22 mouse cellular contexts compared by ENCODE assay signal in genomic region chr11:49261313-49261855, GRCm38 (mm10). TPM values are rescaled to one million over a fixed set of nuclear protein-coding genes. Genes with fewer than 3 reads are reported as not detected.
DNase-seq lines count a peak whose midpoint lies in the region; ATAC-seq and TF ChIP-seq lines count a peak whose summit lies in the region.
"Had no signal": no experiment of that assay in that cellular context is flagged by ENCODE, and none has a peak within 500 bp of the region (broad histone marks: within the 10 kb centered on the region; RNA-seq: fewer than 3 reads in every experiment).

No protein-coding gene starts in this region.

- H3K4me1 ChIP-seq in embryonic facial prominence, embryonic 11.5 days (ENCODE audit: control insufficient read depth, insufficient read depth, low read length), result no peaks in the 10 kb centered on the region
- no peaks in the 10 kb centered on the region for H3K4me1 ChIP-seq in embryonic facial prominence, embryonic 10.5 days
- H3K4me1 ChIP-seq in liver, postnatal 0 days (ENCODE audit: insufficient read depth), result peaks cover 28% of the 10 kb centered on the region
- 0 out of 2 replicates have a peak, but pooled peaks cover 3% of the 10 kb centered on the region for H3K4me1 ChIP-seq in kidney, embryonic 16.5 days (ENCODE audit: insufficient read depth, low read length)
- H3K4me1 ChIP-seq: limb, embryonic 13.5 days had no signal

- no peak overlapping the region for H3K4me2 ChIP-seq in embryonic facial prominence, embryonic 11.5 days (ENCODE audit: low read depth, low read length)
- no peak overlapping the region for H3K4me2 ChIP-seq in liver, postnatal 0 days (ENCODE audit: low read depth, low read length)
- no peak overlapping the region for H3K4me2 ChIP-seq in kidney, embryonic 16.5 days (replicated peaks; ENCODE audit: low read depth, low read length)
- H3K4me2 ChIP-seq: heart, embryonic 12.5 days; limb, embryonic 13.5 days; midbrain, embryonic 11.5 days had no signal

- H3K27me3 ChIP-seq in embryonic facial prominence, embryonic 11.5 days (ENCODE audit: control insufficient read depth, insufficient read depth, low read length), result no peaks in the 10 kb centered on the region
- H3K27me3 ChIP-seq in embryonic facial prominence, embryonic 10.5 days (replicated peaks; ENCODE audit: low read depth, poor library complexity, severe bottlenecking), result no peaks in the 10 kb centered on the region
- no peaks in the 10 kb centered on the region for H3K27me3 ChIP-seq in liver, postnatal 0 days (ENCODE audit: insufficient read depth, low read length)
- no peaks in the 10 kb centered on the region for H3K27me3 ChIP-seq in kidney, embryonic 16.5 days (ENCODE audit: insufficient read depth, low read length)
- H3K27me3 ChIP-seq: heart, embryonic 12.5 days; limb, embryonic 13.5 days had no signal

- 88% methylated on average over 14 of the region's 14 CpGs for WGBS in embryonic facial prominence, embryonic 11.5 days
- WGBS in embryonic facial prominence, embryonic 10.5 days, result 94% methylated on average over 14 of the region's 14 CpGs
- 84% methylated on average over 14 of the region's 14 CpGs for WGBS in liver, postnatal 0 days (ENCODE audit: insufficient replicate concordance)
- 89% methylated on average over 14 of the region's 14 CpGs for WGBS in kidney, embryonic 16.5 days

- 0 out of 2 replicates have a peak, but pooled peaks have one; percentile 19 for ATAC-seq in embryonic facial prominence, embryonic 11.5 days (replicated peaks; ENCODE audit: insufficient number of reproducible peaks, low FRiP score, low TSS enrichment, low read depth)
- ATAC-seq in liver, postnatal 0 days, result no peak
- 0 out of 2 replicates have a peak, but pooled peaks have one; percentile 36 for ATAC-seq in kidney, embryonic 16.5 days (ENCODE audit: low FRiP score, low TSS enrichment)
- no peak for ATAC-seq in CD4-positive, CD25-positive, alpha-beta regulatory T cell, adult 4 months
- ATAC-seq: hindbrain, postnatal 0 days had no signal

- no peaks in the 10 kb centered on the region; the same call in 1 of the 2 replicates for H3K36me3 ChIP-seq in embryonic facial prominence, embryonic 11.5 days (replicated peaks; ENCODE audit: control insufficient read depth, insufficient read depth, low read depth, low read length)
- H3K36me3 ChIP-seq in embryonic facial prominence, embryonic 10.5 days (replicated peaks), result peaks cover 52% of the 10 kb centered on the region
- H3K36me3 ChIP-seq in liver, postnatal 0 days (replicated peaks; ENCODE audit: insufficient read depth, low read length), result peaks cover 62% of the 10 kb centered on the region
- peaks cover 39% of the 10 kb centered on the region for H3K36me3 ChIP-seq in kidney, embryonic 16.5 days (ENCODE audit: insufficient read depth, low read length)

- H3K9ac ChIP-seq in embryonic facial prominence, embryonic 11.5 days (replicated peaks; ENCODE audit: low read length), result no peak overlapping the region
- H3K9ac ChIP-seq in liver, postnatal 0 days (replicated peaks), result no peak overlapping the region
- no peak overlapping the region for H3K9ac ChIP-seq in kidney, embryonic 16.5 days (replicated peaks; ENCODE audit: low read length)
- H3K9ac ChIP-seq: heart, embryonic 12.5 days; limb, embryonic 13.5 days had no signal

- intact Hi-C loops in left cerebral cortex, adult 2 months (cut with DNase I), result no loop called here

- TF ChIP-seq CTCF in liver, postnatal 0 days (IDR thresholded peaks at IDR 0.05; ENCODE audit: low read depth), result no peak
- TF ChIP-seq CTCF in left cerebral cortex, adult 2 months (IDR thresholded peaks at IDR 0.05), result no peak

- H3K27ac ChIP-seq in embryonic facial prominence, embryonic 11.5 days (replicated peaks; ENCODE audit: low read depth, low read length), result no peak overlapping the region
- no peak overlapping the region for H3K27ac ChIP-seq in embryonic facial prominence, embryonic 10.5 days (replicated peaks)
- H3K27ac ChIP-seq in liver, postnatal 0 days (ENCODE audit: low read depth), result peak overlapping the region; percentile 64
- H3K27ac ChIP-seq in kidney, embryonic 16.5 days (ENCODE audit: low read length), result no peak overlapping the region
- no peak overlapping the region for H3K27ac ChIP-seq in left cerebral cortex, adult 2 months
- H3K27ac ChIP-seq: hindbrain, postnatal 0 days; limb, embryonic 13.5 days had no signal

- no peak overlapping the region for H3K4me3 ChIP-seq in embryonic facial prominence, embryonic 11.5 days (ENCODE audit: low read depth, low read length)
- no peak overlapping the region for H3K4me3 ChIP-seq in embryonic facial prominence, embryonic 10.5 days
- no peak overlapping the region for H3K4me3 ChIP-seq in liver, postnatal 0 days (ENCODE audit: low read depth, low read length)
- no peak overlapping the region for H3K4me3 ChIP-seq in kidney, embryonic 16.5 days (ENCODE audit: low read length)
- H3K4me3 ChIP-seq in left cerebral cortex, adult 2 months, result no peak overlapping the region
- H3K4me3 ChIP-seq: heart, embryonic 12.5 days; limb, embryonic 13.5 days; myocyte had no signal

- no peak for DNase-seq in embryonic facial prominence, embryonic 11.5 days (ENCODE audit: low spot score)
- no peak for DNase-seq in embryonic facial prominence, embryonic 10.5 days (ENCODE audit: low spot score)
- no peak for DNase-seq in liver, postnatal 0 days
- DNase-seq in liver, result no peak
- peak; percentile 50 for DNase-seq in yolk sac, embryonic 10.5 days (ENCODE audit: low spot score)
- no peak for DNase-seq in left cerebral cortex, adult 2 months (ENCODE audit: extremely low spot score in 1 of 2, low spot score in 2 of 2)
- DNase-seq: cerebellum, adult 8-10 months; gastrocnemius, postnatal 36 days; thymus, postnatal 4 days had no signal

- H3K9me3 ChIP-seq in embryonic facial prominence, embryonic 11.5 days (replicated peaks; ENCODE audit: control insufficient read depth, low read length), result no peaks in the 10 kb centered on the region
- no peaks in the 10 kb centered on the region for H3K9me3 ChIP-seq in embryonic facial prominence, embryonic 10.5 days
- H3K9me3 ChIP-seq in liver, postnatal 0 days (ENCODE audit: low read length), result no peaks in the 10 kb centered on the region
- H3K9me3 ChIP-seq in kidney, embryonic 16.5 days (ENCODE audit: low read length), result no peaks in the 10 kb centered on the region
- H3K9me3 ChIP-seq: heart, embryonic 12.5 days; limb, embryonic 13.5 days had no signal

- TF ChIP-seq EP300 in liver, postnatal 0 days (IDR thresholded peaks at IDR 0.05; ENCODE audit: low read depth), result no peak

RNA-seq across cellular contexts. Expression of gene Olfr1393, which starts 16.7 kb away (rescaled TPM):
- polyA plus RNA-seq in embryonic facial prominence, embryonic 11.5 days (2014; fragmentation: Nextera tagmentation; extraction: Ambion mirVana), result 0.17 TPM in 1 of 2 replicates, not detected in the other
- polyA plus RNA-seq in embryonic facial prominence, embryonic 10.5 days (2016; fragmentation: Nextera tagmentation; extraction: Ambion mirVana), result 0.10 TPM in 1 of 2 replicates, not detected in the other
- polyA plus RNA-seq in liver, postnatal 0 days (2015; fragmentation: Nextera tagmentation; extraction: Ambion mirVana), result 0.05 and 0.07 TPM in 2 replicates
- polyA plus RNA-seq in kidney, embryonic 16.5 days (2015; fragmentation: Nextera tagmentation; extraction: Ambion mirVana), result not detected in 2 replicates
- under 1 TPM; 0.11 to 0.33 TPM for total RNA-seq in left cerebral cortex, adult 2 months (2021)
- under 1 TPM in 1 of 2 experiments, not detected in 1; 0.28 TPM for polyA plus RNA-seq in CD4-positive, CD25-positive, alpha-beta regulatory T cell, adult 4 months (2017; shearing (Covaris generic))
- total RNA-seq: adrenal gland, postnatal 36 days; gastrocnemius, postnatal 36 days; hematopoietic stem cell, adult 5-6 weeks; hindbrain, postnatal 0 days; layer of hippocampus, adult 8-10 months had no signal
- polyA plus RNA-seq: forebrain, embryonic 11.5 days; limb, embryonic 13.5 days; midbrain, embryonic 11.5 days; myocyte had no signal

RNA-seq across cellular contexts. Expression of gene Mgat1, which starts 17.4 kb away (rescaled TPM):
- 26.4 and 32.8 TPM in 2 replicates for polyA plus RNA-seq in embryonic facial prominence, embryonic 11.5 days (2014; fragmentation: Nextera tagmentation; extraction: Ambion mirVana)
- 34.8 and 40.3 TPM in 2 replicates for polyA plus RNA-seq in embryonic facial prominence, embryonic 10.5 days (2016; fragmentation: Nextera tagmentation; extraction: Ambion mirVana)
- polyA plus RNA-seq in liver, postnatal 0 days (2015; fragmentation: Nextera tagmentation; extraction: Ambion mirVana), result 56.3 and 58.2 TPM in 2 replicates
- polyA plus RNA-seq in kidney, embryonic 16.5 days (2015; fragmentation: Nextera tagmentation; extraction: Ambion mirVana), result 88.9 and 91.9 TPM in 2 replicates
- 10 to 100 TPM; 64.4 to 77.0 TPM for total RNA-seq in left cerebral cortex, adult 2 months (2021)
- 100 to 1,000 TPM in 1 of 2 experiments, 10 to 100 TPM in 1; 70.9 to 106 TPM for polyA plus RNA-seq in CD4-positive, CD25-positive, alpha-beta regulatory T cell, adult 4 months (2017; shearing (Covaris generic))

RNA-seq across cellular contexts. Expression of gene Olfr1392, which starts 23.7 kb away (rescaled TPM):
- polyA plus RNA-seq in embryonic facial prominence, embryonic 11.5 days (2014; fragmentation: Nextera tagmentation; extraction: Ambion mirVana), result not detected in 2 replicates
- polyA plus RNA-seq in embryonic facial prominence, embryonic 10.5 days (2016; fragmentation: Nextera tagmentation; extraction: Ambion mirVana), result 0.06 TPM in 1 of 2 replicates, not detected in the other
- polyA plus RNA-seq in liver, postnatal 0 days (2015; fragmentation: Nextera tagmentation; extraction: Ambion mirVana), result not detected in 2 replicates
- polyA plus RNA-seq in kidney, embryonic 16.5 days (2015; fragmentation: Nextera tagmentation; extraction: Ambion mirVana), result not detected in 2 replicates
- total RNA-seq in left cerebral cortex, adult 2 months (2021), result not detected
- not detected for polyA plus RNA-seq in CD4-positive, CD25-positive, alpha-beta regulatory T cell, adult 4 months (2017; shearing (Covaris generic))
- total RNA-seq: adrenal gland, postnatal 36 days; gastrocnemius, postnatal 36 days; hematopoietic stem cell, adult 5-6 weeks; hindbrain, postnatal 0 days; layer of hippocampus, adult 8-10 months had no signal
- polyA plus RNA-seq: forebrain, embryonic 11.5 days; heart, embryonic 12.5 days; hindbrain, postnatal 0 days; limb, embryonic 13.5 days; midbrain, embryonic 11.5 days; myocyte had no signal

RNA-seq across cellular contexts. Expression of gene Olfr10, which starts 43.2 kb away (rescaled TPM):
- not detected in 2 replicates for polyA plus RNA-seq in embryonic facial prominence, embryonic 11.5 days (2014; fragmentation: Nextera tagmentation; extraction: Ambion mirVana)
- not detected in 2 replicates for polyA plus RNA-seq in embryonic facial prominence, embryonic 10.5 days (2016; fragmentation: Nextera tagmentation; extraction: Ambion mirVana)
- polyA plus RNA-seq in liver, postnatal 0 days (2015; fragmentation: Nextera tagmentation; extraction: Ambion mirVana), result not detected in 2 replicates
- not detected in 2 replicates for polyA plus RNA-seq in kidney, embryonic 16.5 days (2015; fragmentation: Nextera tagmentation; extraction: Ambion mirVana)
- not detected for total RNA-seq in left cerebral cortex, adult 2 months (2021)
- not detected for polyA plus RNA-seq in CD4-positive, CD25-positive, alpha-beta regulatory T cell, adult 4 months (2017; shearing (Covaris generic))
- total RNA-seq: adrenal gland, postnatal 36 days; gastrocnemius, postnatal 36 days; hematopoietic stem cell, adult 5-6 weeks; hindbrain, postnatal 0 days; layer of hippocampus, adult 8-10 months had no signal
- polyA plus RNA-seq: cortical plate, adult 2 months; forebrain, embryonic 11.5 days; frontal cortex, adult 2 months; heart, embryonic 12.5 days; hindbrain, postnatal 0 days; limb, embryonic 13.5 days; midbrain, embryonic 11.5 days; myocyte had no signal

RNA-seq across cellular contexts. Expression of gene Zfp62, which starts 58.3 kb away (rescaled TPM):
- 64.0 and 66.1 TPM in 2 replicates for polyA plus RNA-seq in embryonic facial prominence, embryonic 11.5 days (2014; fragmentation: Nextera tagmentation; extraction: Ambion mirVana)
- polyA plus RNA-seq in embryonic facial prominence, embryonic 10.5 days (2016; fragmentation: Nextera tagmentation; extraction: Ambion mirVana), result 46.8 and 50.0 TPM in 2 replicates
- polyA plus RNA-seq in liver, postnatal 0 days (2015; fragmentation: Nextera tagmentation; extraction: Ambion mirVana), result 8.6 and 8.8 TPM in 2 replicates
- polyA plus RNA-seq in kidney, embryonic 16.5 days (2015; fragmentation: Nextera tagmentation; extraction: Ambion mirVana), result 45.6 and 46.3 TPM in 2 replicates
- total RNA-seq in left cerebral cortex, adult 2 months (2021), result 10 to 100 TPM; 53.1 to 58.1 TPM
- 10 to 100 TPM; 60.2 to 62.0 TPM for polyA plus RNA-seq in CD4-positive, CD25-positive, alpha-beta regulatory T cell, adult 4 months (2017; shearing (Covaris generic))

Comparison
In these comparisons a context has a peak if more than half of its experiments do, and no peak if none do; other contexts are left out.
1. ATAC-seq: peak in embryonic facial prominence, embryonic 11.5 days (single experiment) and kidney, embryonic 16.5 days (single experiment); none in liver, postnatal 0 days (single experiment) and CD4-positive, CD25-positive, alpha-beta regulatory T cell, adult 4 months (single experiment).